Comparison of ENCODE assay signal across 9 mouse cellular contexts in genomic region chr14:21074398-21075320, GRCm38 (mm10). TPM values are rescaled to one million over a fixed set of nuclear protein-coding genes. Genes with fewer than 3 reads are reported as not detected.
DNase-seq lines count a peak whose midpoint lies in the region; ATAC-seq lines count a peak whose summit lies in the region.
"Had no signal": no experiment of that assay in that cellular context is flagged by ENCODE, and none has a peak within 500 bp of the region (broad histone marks: within the 10 kb centered on the region; RNA-seq: fewer than 3 reads in every experiment).

No protein-coding gene starts in this region.

- H3K9ac ChIP-seq in heart, embryonic 15.5 days = no peak overlapping the region
- H3K9ac ChIP-seq in liver, embryonic 12.5 days = peak overlapping the region; percentile 77

- H3K27ac ChIP-seq in heart, embryonic 15.5 days = peak overlapping the region; percentile 93
- peak overlapping the region; percentile 89 for H3K27ac ChIP-seq in liver, embryonic 12.5 days

- WGBS in heart, embryonic 15.5 days = 48% methylated on average over 11 of the region's 11 CpGs
- 24% methylated on average over 11 of the region's 11 CpGs for WGBS in liver, embryonic 12.5 days (ENCODE audit: insufficient replicate concordance)

- H3K9me3 ChIP-seq in heart, embryonic 15.5 days (replicated peaks) = no peaks in the 10 kb centered on the region
- H3K9me3 ChIP-seq in liver, embryonic 12.5 days (replicated peaks) = no peaks in the 10 kb centered on the region

- H3K27me3 ChIP-seq in heart, embryonic 15.5 days = no peaks in the 10 kb centered on the region
- H3K27me3 ChIP-seq in liver, embryonic 12.5 days (replicated peaks) = no peaks in the 10 kb centered on the region
- H3K27me3 ChIP-seq: Patski had no signal

- H3K4me1 ChIP-seq in heart, embryonic 15.5 days (replicated peaks) = peaks cover 37% of the 10 kb centered on the region
- H3K4me1 ChIP-seq in liver, embryonic 12.5 days = peaks cover 73% of the 10 kb centered on the region

- no peak for ATAC-seq in heart, embryonic 15.5 days (replicated peaks; ENCODE audit: insufficient number of reproducible peaks, insufficient read depth, low FRiP score, low read depth)
- ATAC-seq in erythroid progenitor cell, adult 5-6 weeks (replicated peaks; ENCODE audit: low FRiP score, poor library complexity, severe bottlenecking) = peak; percentile 54
- ATAC-seq in liver, embryonic 12.5 days = peak; percentile 26

- peak overlapping the region; percentile 79 for H3K4me3 ChIP-seq in heart, embryonic 15.5 days
- peak overlapping the region; percentile 71 for H3K4me3 ChIP-seq in liver, embryonic 12.5 days

- H3K36me3 ChIP-seq in heart, embryonic 15.5 days = no peaks in the 10 kb centered on the region
- no peaks in the 10 kb centered on the region; the same call in 1 of the 2 replicates for H3K36me3 ChIP-seq in liver, embryonic 12.5 days

- DNase-seq in heart, adult 18-20 months = no peak
- peak; percentile 16 for DNase-seq in MN1 (ENCODE audit: low spot score)
- no peak for DNase-seq in embryo, embryonic 10 days (ENCODE audit: low spot score)
- DNase-seq in layer of hippocampus, adult 9-10 months (ENCODE audit: low spot score) = no peak
- DNase-seq in gastrocnemius, postnatal 36 days = no peak

- peak overlapping the region; percentile 87 for H3K4me2 ChIP-seq in heart, embryonic 15.5 days
- H3K4me2 ChIP-seq in liver, embryonic 12.5 days = peak overlapping the region; percentile 74

- intact Hi-C loops in gastrocnemius, postnatal 36 days (cut with DNase I) = loop anchor here (2.0 to 5.0 kb wide), 2 partner anchors 22 to 43 kb away; partner anchors contain the start of genes Adk and Ap3m1

RNA-seq across cellular contexts. Expression of gene Adk, which starts 22.3 kb away (rescaled TPM):
- 184 and 223 TPM in 2 replicates for polyA plus RNA-seq in heart, embryonic 15.5 days (2015; fragmentation: Nextera tagmentation; extraction: Ambion mirVana)
- total RNA-seq in heart, adult 18-20 months (2021) = 100 to 1,000 TPM; 228 to 242 TPM
- total RNA-seq in erythroid progenitor cell, adult 5-6 weeks (2015; ENCODE audit: low replicate concordance) = 28.1 and 67.1 TPM in 2 replicates
- 31.3 and 66.4 TPM in 2 replicates for total RNA-seq in erythroid progenitor cell, adult 5-6 weeks (2017; ENCODE audit: low replicate concordance)
- polyA plus RNA-seq in liver, embryonic 12.5 days (2016; fragmentation: Nextera tagmentation; extraction: Ambion mirVana) = 195 and 206 TPM in 2 replicates
- 100 to 1,000 TPM in 1 of 2 experiments, 10 to 100 TPM in 1; 94.0 to 111 TPM for total RNA-seq in gastrocnemius, postnatal 36 days (2021)

RNA-seq across cellular contexts. Expression of gene Ap3m1, which starts 22.4 kb away (rescaled TPM):
- 53.7 and 54.1 TPM in 2 replicates for polyA plus RNA-seq in heart, embryonic 15.5 days (2015; fragmentation: Nextera tagmentation; extraction: Ambion mirVana)
- 10 to 100 TPM; 48.1 to 48.8 TPM for total RNA-seq in heart, adult 18-20 months (2021)
- 9.7 and 18.4 TPM in 2 replicates for total RNA-seq in erythroid progenitor cell, adult 5-6 weeks (2015; ENCODE audit: low replicate concordance)
- 34.5 and 53.3 TPM in 2 replicates for total RNA-seq in erythroid progenitor cell, adult 5-6 weeks (2017; ENCODE audit: low replicate concordance)
- polyA plus RNA-seq in liver, embryonic 12.5 days (2016; fragmentation: Nextera tagmentation; extraction: Ambion mirVana) = 42.9 and 43.4 TPM in 2 replicates
- 10 to 100 TPM; 34.7 to 35.6 TPM for total RNA-seq in gastrocnemius, postnatal 36 days (2021)
